Mouse (Mus musculus) liver, postnatal 0 days (tissue): Measurements from ENCODE around the gene Ing3. TPM values are rescaled to one million over a fixed set of nuclear protein-coding genes. Genes with fewer than 3 reads are reported as not detected.
A peak's percentile ranks its signal among the peaks of the same experiment; 100 is the strongest.

Experiments used
- ATAC-seq: fragments of 200-750 bp; cut with Nextera tagmentation; 2 replicates; pipeline ENCODE4 v1.8.0; 2017; ENCODE audit warnings: mild to moderate bottlenecking, moderate library complexity
- DNase-seq: peaks from one replicate; pipeline ENCODE4 v3.0.0-alpha.2; 2016
- H3K27ac ChIP-seq: fragments of 300-500 bp; sonication (generic); 2 replicates; pipeline ENCODE4 v1.5.1; 2014; ENCODE audit warnings: antibody characterized with exemption, moderate library complexity, mild to moderate bottlenecking, low read depth
- H3K27me3 ChIP-seq: fragments of 300-500 bp; sonication (generic); 2 replicates; pipeline ENCODE4 v1.6.1; 2014; ENCODE audit warnings: low read length, control low read depth, mixed read lengths; ENCODE audit not compliant: insufficient read depth
- H3K36me3 ChIP-seq: fragments of 300-500 bp; sonication (generic); replicated peaks from 2 replicates; pipeline ENCODE4 v1.6.1; 2014; ENCODE audit warnings: mild to moderate bottlenecking, control low read depth, low read length, moderate library complexity, mixed read lengths; ENCODE audit not compliant: insufficient read depth
- H3K4me1 ChIP-seq: fragments of 300-500 bp; sonication (generic); 2 replicates; pipeline ENCODE4 v1.6.1; 2014; ENCODE audit warnings: antibody characterized with exemption, mild to moderate bottlenecking, control low read depth; ENCODE audit not compliant: insufficient read depth
- H3K4me2 ChIP-seq: fragments of 300-500 bp; sonication (generic); 2 replicates; pipeline ENCODE4 v1.6.1; 2014; ENCODE audit warnings: low read depth, mild to moderate bottlenecking, low read length, moderate library complexity, mixed read lengths
- H3K4me3 ChIP-seq: fragments of 300-500 bp; sonication (generic); 2 replicates; pipeline ENCODE4 v1.5.1; 2014; ENCODE audit warnings: low read depth, low read length
- H3K9ac ChIP-seq: fragments of 300-500 bp; sonication (generic); replicated peaks from 2 replicates; pipeline ENCODE4 v1.6.1; 2014; ENCODE audit warnings: mild to moderate bottlenecking, moderate library complexity
- H3K9me3 ChIP-seq: fragments of 300-500 bp; sonication (generic); 2 replicates; pipeline ENCODE4 v1.6.1; 2016; ENCODE audit warnings: mild to moderate bottlenecking, control low read depth, low read length, mixed read lengths
- CTCF ChIP-seq: sonication (generic); IDR thresholded peaks from 2 replicates; pipeline ENCODE4 v1.5.1; 2016; ENCODE audit warnings: antibody characterized with exemption, low read depth
- EP300 ChIP-seq: IDR thresholded peaks from 2 replicates; pipeline ENCODE4 v1.6.1; 2016; ENCODE audit warnings: antibody characterized with exemption, low read depth, mild to moderate bottlenecking
- WGBS: fragments of 180-500 bp; shearing (Covaris S2); extraction: QIAGEN DNeasy Blood & Tissue Kit; methylation state at CpG from one replicate; pipeline ENCODE4 v1.1.7; 2014; ENCODE audit not compliant: insufficient replicate concordance; 5-methylcytosine and 5-hydroxymethylcytosine counted together
- polyA plus RNA-seq: library from polyadenylated mRNA; unstranded; fragments of >200 nt; fragmentation: Nextera tagmentation; extraction: Ambion mirVana; gene quantifications from 2 replicates; pipeline ENCODE4 v1.2.1, GENCODE M21; 2015

Ing3 gene
- polyA plus RNA-seq, 1 experiment from 2014 or later, result 15.0 TPM

DNA sequence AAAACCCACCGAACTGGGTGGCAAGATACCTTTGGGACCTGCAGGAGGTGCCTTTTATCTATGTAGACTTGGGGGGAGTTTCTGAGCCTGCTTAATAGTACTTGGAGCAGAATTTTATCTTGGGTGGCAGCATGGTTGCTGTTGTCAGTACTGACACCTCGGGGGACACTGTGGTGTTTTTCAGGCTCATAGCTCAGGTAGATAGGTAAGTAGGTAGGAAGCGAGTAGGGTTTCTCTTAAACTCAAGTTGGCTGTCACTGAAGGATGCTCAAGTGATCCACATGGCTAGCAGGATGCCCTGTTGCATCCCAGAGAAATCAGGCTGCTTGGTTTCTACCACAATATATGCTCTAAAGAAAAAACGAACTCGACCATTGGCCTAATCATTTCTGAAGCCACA lies 38.9 kb downstream of the Ing3 start:
- no peak for DNase-seq
- WGBS, result 78% methylated on average over 5 of the region's 5 CpGs
- Histone ChIP-seq H3K4me2 (peak overlapping the region; percentile 13), H3K9me3 (no peaks in the 10 kb centered on the region), H3K9ac (no peak overlapping the region), H3K27ac (no peak overlapping the region), H3K27me3 (0 out of 2 replicates have a peak, but pooled peaks cover 4% of the 10 kb centered on the region), H3K4me1 (peaks cover 4% of the 10 kb centered on the region; the same call in 1 of the 2 replicates), H3K36me3 (no peaks in the 10 kb centered on the region), H3K4me3 (no peak overlapping the region)
- TF ChIP-seq CTCF, result no peak
- TF ChIP-seq EP300, result no peak
- no peak for ATAC-seq

DNA sequence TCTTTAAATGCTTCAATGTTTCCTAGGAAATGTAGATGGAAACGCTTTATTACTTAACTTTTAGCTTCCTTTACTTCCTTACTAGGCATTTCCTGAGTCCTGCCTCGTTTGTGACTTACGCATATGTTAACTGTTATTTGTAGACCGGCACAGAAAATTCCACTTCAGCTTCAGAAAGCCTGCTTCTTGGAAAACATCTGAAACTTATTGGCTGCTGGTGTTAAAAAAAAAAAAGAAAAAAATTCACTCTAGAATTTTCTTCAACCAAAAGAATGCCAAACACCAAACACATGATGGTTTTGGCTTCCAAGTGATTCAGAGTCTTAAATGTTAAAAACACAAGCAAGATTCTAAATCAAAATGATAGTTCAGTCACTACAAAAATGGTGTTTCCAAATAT lies 39.7 kb downstream of the Ing3 start:
- 67% methylated on average over 4 of the region's 4 CpGs for WGBS
- Histone ChIP-seq H3K4me2 (peak overlapping the region; percentile 13; the same call in 1 of the 2 replicates), H3K4me3 (no peak overlapping the region)

DNA sequence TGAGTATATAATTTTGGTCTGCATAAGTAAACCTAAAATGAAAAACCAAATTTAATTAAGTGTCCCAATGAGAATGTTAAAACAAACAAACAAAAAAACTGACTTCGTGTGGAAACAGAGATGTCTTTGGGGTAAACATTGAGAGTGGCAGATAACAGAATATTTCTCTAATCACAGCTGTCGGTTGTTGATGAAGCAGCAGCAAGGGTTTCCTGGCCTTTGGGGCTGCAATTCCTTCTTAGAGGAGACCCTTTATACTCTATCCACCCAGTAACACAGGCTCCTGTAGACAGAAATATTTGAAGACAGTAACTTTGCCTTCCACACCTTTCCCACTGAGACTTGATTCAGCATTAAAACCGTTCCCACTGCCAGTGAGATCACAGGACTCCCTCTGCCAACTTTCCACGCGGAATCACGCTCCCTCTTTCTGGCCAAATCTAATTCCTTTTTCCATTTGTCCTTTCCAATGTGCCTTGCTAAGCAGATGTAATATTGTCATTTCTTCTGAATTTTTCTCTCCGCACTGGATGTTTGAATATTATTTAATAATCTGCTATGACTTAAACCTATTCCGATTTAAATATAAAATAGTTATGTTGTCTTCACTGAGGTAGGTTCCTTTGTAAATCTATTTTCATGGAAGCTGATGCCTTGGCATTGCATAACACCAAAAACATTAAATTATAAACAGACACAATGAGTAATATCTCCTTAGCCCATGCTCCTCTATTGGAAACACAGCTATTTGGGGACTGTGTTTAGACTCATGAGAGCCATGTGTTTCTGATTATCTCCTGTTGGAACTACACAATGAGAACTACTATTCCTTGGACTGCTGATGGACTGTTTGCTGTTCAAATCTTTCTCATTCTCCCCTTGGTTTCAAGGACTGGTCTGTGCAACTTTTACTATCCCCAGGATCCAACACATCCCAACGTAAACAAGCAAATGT lies 41.1 kb downstream of the Ing3 start:
- 68% methylated on average over 9 of the region's 9 CpGs for WGBS
- 0 out of 2 replicates have a peak, but pooled peaks cover 4% of the 10 kb centered on the region for H3K27me3 ChIP-seq
- no peak for ATAC-seq
- H3K4me3 ChIP-seq, result no peak overlapping the region
- no peak overlapping the region for H3K4me2 ChIP-seq
- no peak overlapping the region for H3K9ac ChIP-seq
- H3K4me1 ChIP-seq, result peaks cover 4% of the 10 kb centered on the region; the same call in 1 of the 2 replicates
- no peaks in the 10 kb centered on the region for H3K9me3 ChIP-seq
- H3K36me3 ChIP-seq, result no peaks in the 10 kb centered on the region
- no peak for TF ChIP-seq CTCF
- TF ChIP-seq EP300, result no peak
- no peak for DNase-seq
- no peak overlapping the region for H3K27ac ChIP-seq

More for the DNA sequence above, 39.7 kb downstream of the Ing3 start:
- TF ChIP-seq CTCF (no peak), EP300 (no peak)
- H3K27ac ChIP-seq, result no peak overlapping the region
- no peak for ATAC-seq
- H3K9me3 ChIP-seq, result no peaks in the 10 kb centered on the region
- no peak for DNase-seq
- 0 out of 2 replicates have a peak, but pooled peaks cover 4% of the 10 kb centered on the region for H3K27me3 ChIP-seq
- peaks cover 4% of the 10 kb centered on the region; the same call in 1 of the 2 replicates for H3K4me1 ChIP-seq
- no peaks in the 10 kb centered on the region for H3K36me3 ChIP-seq
- no peak overlapping the region for H3K9ac ChIP-seq

DNA sequence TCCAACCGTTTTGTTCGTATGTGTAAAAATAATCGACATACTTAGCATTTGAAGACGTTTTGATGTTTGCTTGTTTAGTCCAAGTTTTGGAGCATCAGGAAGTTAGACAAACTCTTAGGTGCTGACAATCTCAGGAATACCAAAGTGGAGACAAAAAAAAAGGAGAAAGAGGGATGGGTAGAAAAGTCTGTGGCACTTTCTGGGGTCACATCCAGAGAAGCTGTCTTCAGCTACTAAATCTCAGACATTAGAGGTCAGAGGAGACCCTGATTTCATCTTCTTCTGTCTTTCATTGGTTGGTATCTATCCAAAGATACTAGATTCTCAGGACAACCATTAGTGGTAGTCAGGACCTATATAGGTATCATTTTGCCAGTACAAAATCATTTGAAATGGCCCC lies 41.8 kb downstream of the Ing3 start:
- Histone ChIP-seq H3K4me3 (no peak overlapping the region), H3K36me3 (no peaks in the 10 kb centered on the region), H3K27ac (no peak overlapping the region), H3K4me2 (no peak overlapping the region), H3K9ac (no peak overlapping the region), H3K27me3 (0 out of 2 replicates have a peak, but pooled peaks cover 4% of the 10 kb centered on the region), H3K4me1 (peaks cover 4% of the 10 kb centered on the region; the same call in 1 of the 2 replicates), H3K9me3 (no peaks in the 10 kb centered on the region)
- no peak for DNase-seq
- TF ChIP-seq CTCF (no peak), EP300 (no peak)
- WGBS, result 76% methylated on average over 4 of the region's 4 CpGs
- ATAC-seq, result no peak

DNA sequence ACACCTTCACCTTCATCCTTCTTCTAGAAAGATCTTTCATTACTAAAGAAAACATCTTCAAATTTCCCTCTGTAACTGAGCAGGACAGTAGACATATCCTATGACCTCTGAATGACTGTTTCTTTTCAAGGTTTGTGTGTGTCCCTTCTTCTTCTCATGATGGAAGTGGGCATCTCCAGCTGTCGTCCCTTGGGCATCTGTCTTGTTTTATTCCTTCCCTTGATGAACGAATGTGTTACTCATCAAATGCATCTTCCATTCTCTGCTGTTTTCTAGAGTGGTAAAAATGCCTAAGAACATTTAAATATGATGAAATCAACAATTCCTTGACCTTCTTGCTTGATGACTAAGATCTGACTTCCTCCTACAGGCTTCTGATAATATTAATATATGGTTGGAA lies 43.7 kb downstream of the Ing3 start:
- TF ChIP-seq CTCF (no peak), EP300 (no peak)
- Histone ChIP-seq H3K9ac (no peak overlapping the region), H3K4me2 (no peak overlapping the region), H3K4me3 (no peak overlapping the region), H3K4me1 (peaks cover 8% of the 10 kb centered on the region), H3K9me3 (no peaks in the 10 kb centered on the region), H3K27ac (no peak overlapping the region), H3K27me3 (no peaks in the 10 kb centered on the region), H3K36me3 (no peaks in the 10 kb centered on the region)
- 65% methylated on average over 2 of the region's 2 CpGs for WGBS
- DNase-seq, result no peak
- ATAC-seq, result no peak

DNA sequence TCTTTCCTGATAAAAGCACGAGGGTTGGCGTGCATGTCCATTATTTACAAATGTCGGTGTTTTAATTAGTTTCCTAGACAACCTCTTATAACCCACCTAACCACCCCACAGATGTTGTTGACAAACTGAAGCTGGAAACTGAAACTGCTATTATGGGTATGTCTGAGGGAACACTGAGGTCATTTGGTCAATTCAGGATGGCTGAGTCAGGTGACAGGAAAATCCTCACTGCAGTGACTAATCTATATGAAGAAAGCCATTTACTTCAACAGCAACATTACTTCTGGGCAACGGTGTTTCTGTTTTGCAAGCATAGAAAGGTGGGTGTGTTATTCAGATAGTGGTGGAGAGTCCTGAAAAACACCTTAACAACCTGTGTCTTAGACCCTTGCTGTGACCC lies 48.8 kb downstream of the Ing3 start:
- no peaks in the 10 kb centered on the region for H3K36me3 ChIP-seq
- no peak overlapping the region for H3K27ac ChIP-seq
- peak; percentile 29 for ATAC-seq

More for the DNA sequence above, 48.8 kb downstream of the Ing3 start:
- Histone ChIP-seq H3K4me3 (no peak overlapping the region), H3K9ac (no peak overlapping the region), H3K27me3 (no peaks in the 10 kb centered on the region), H3K4me2 (no peak overlapping the region), H3K4me1 (peaks cover 32% of the 10 kb centered on the region), H3K9me3 (no peaks in the 10 kb centered on the region)
- WGBS, result 38% methylated on average over 4 of the region's 4 CpGs
- DNase-seq, result no peak
- TF ChIP-seq CTCF (no peak), EP300 (no peak)
